In genomic region chr14:60709192-60709591, GRCm38 (mm10) we compare ENCODE assay signal across 12 mouse cellular contexts. TPM values are rescaled to one million over a fixed set of nuclear protein-coding genes. Genes with fewer than 3 reads are reported as not detected.
A peak's percentile ranks its signal among the peaks of the same experiment; 100 is the strongest.
DNase-seq lines count a peak whose midpoint lies in the region; ATAC-seq and TF ChIP-seq lines count a peak whose summit lies in the region.
"Had no signal": no experiment of that assay in that cellular context is flagged by ENCODE, and none has a peak within 500 bp of the region (broad histone marks: within the 10 kb centered on the region; RNA-seq: fewer than 3 reads in every experiment).

No protein-coding gene starts in this region.

- H3K27me3 ChIP-seq in heart, embryonic 16.5 days (ENCODE audit: control insufficient read depth, insufficient read depth, low read length), result no peaks in the 10 kb centered on the region
- no peaks in the 10 kb centered on the region for H3K27me3 ChIP-seq in spleen, adult 2 months (ENCODE audit: control insufficient read depth, insufficient read depth, low read length)
- H3K27me3 ChIP-seq in kidney, adult 2 months (replicated peaks; ENCODE audit: control insufficient read depth, insufficient read depth, low read length), result no peaks in the 10 kb centered on the region
- no peaks in the 10 kb centered on the region for H3K27me3 ChIP-seq in cerebellum, adult 2 months (ENCODE audit: control insufficient read depth, insufficient read depth, low read length)
- H3K27me3 ChIP-seq in intestine, postnatal 0 days (replicated peaks; ENCODE audit: control insufficient read depth, insufficient read depth, low read length), result no peaks in the 10 kb centered on the region
- H3K27me3 ChIP-seq: stomach, embryonic 15.5 days had no signal

- 38% methylated on average over 11 of the region's 11 CpGs for WGBS in heart, embryonic 16.5 days
- WGBS in spleen, adult 2 months, result 13% methylated on average over 11 of the region's 11 CpGs
- WGBS in kidney, adult 2 months, result 66% methylated on average over 11 of the region's 11 CpGs
- 84% methylated on average over 11 of the region's 11 CpGs for WGBS in cerebellum, adult 2 months
- 56% methylated on average over 11 of the region's 11 CpGs for WGBS in intestine, postnatal 0 days

- H3K27ac ChIP-seq in heart, embryonic 16.5 days (ENCODE audit: low read length), result peak overlapping the region; percentile 53
- peak overlapping the region; percentile 69 for H3K27ac ChIP-seq in spleen, adult 2 months (ENCODE audit: insufficient read depth, low read length)
- H3K27ac ChIP-seq in kidney, adult 2 months (ENCODE audit: insufficient read depth, low read depth, low read length), result no peak overlapping the region
- H3K27ac ChIP-seq in cerebellum, adult 2 months (ENCODE audit: insufficient read depth, low read length), result no peak overlapping the region
- no peak overlapping the region for H3K27ac ChIP-seq in intestine, postnatal 0 days (ENCODE audit: low read depth, low read length)
- H3K27ac ChIP-seq: stomach, embryonic 15.5 days had no signal

- H3K9me3 ChIP-seq in heart, embryonic 16.5 days (replicated peaks; ENCODE audit: control insufficient read depth, low read length), result no peaks in the 10 kb centered on the region
- H3K9me3 ChIP-seq in intestine, postnatal 0 days (ENCODE audit: control insufficient read depth), result no peaks in the 10 kb centered on the region
- H3K9me3 ChIP-seq: stomach, embryonic 15.5 days had no signal

- TF ChIP-seq POLR2A in spleen, adult 2 months (IDR thresholded peaks at IDR 0.05; ENCODE audit: low read depth, low read length), result peak; percentile 15; the same call in 1 of the 2 replicates
- no peak for TF ChIP-seq POLR2A in kidney, adult 2 months (IDR thresholded peaks at IDR 0.05; ENCODE audit: low read depth, low read length)
- no peak for TF ChIP-seq POLR2A in cerebellum, adult 2 months (IDR thresholded peaks at IDR 0.05; ENCODE audit: borderline replicate concordance, insufficient read depth, low read length)

- no peak overlapping the region; the same call in 1 of the 2 replicates for H3K9ac ChIP-seq in heart, embryonic 16.5 days (ENCODE audit: low read length)
- H3K9ac ChIP-seq in intestine, postnatal 0 days (ENCODE audit: low read depth, low read length), result no peak overlapping the region
- H3K9ac ChIP-seq: stomach, embryonic 15.5 days had no signal

- TF ChIP-seq CTCF in spleen, adult 2 months (IDR thresholded peaks at IDR 0.05; ENCODE audit: extremely low read depth, insufficient read depth, insufficient read length, insufficient replicate concordance), result no peak
- TF ChIP-seq CTCF in kidney, adult 2 months (conservative IDR thresholded peaks at IDR 0.05; ENCODE audit: insufficient read depth, insufficient read length, low read depth, low read length), result no peak
- no peak for TF ChIP-seq CTCF in cerebellum, adult 2 months (IDR thresholded peaks at IDR 0.05; ENCODE audit: borderline replicate concordance, insufficient read depth, low read depth, low read length)
- no peak for TF ChIP-seq CTCF in intestine, postnatal 0 days (IDR thresholded peaks at IDR 0.05; ENCODE audit: low read depth)

- peak; percentile 46; the same call in 1 of the 2 replicates for ATAC-seq in heart, embryonic 16.5 days (replicated peaks; ENCODE audit: extremely low read depth, insufficient read depth, low FRiP score)
- ATAC-seq in granulocyte monocyte progenitor cell, adult 5-6 weeks (replicated peaks; ENCODE audit: poor library complexity, severe bottlenecking), result peak; percentile 65
- ATAC-seq in intestine, postnatal 0 days, result no peak

- no peak overlapping the region for H3K4me2 ChIP-seq in heart, embryonic 16.5 days (ENCODE audit: low read depth, low read length)
- no peak overlapping the region for H3K4me2 ChIP-seq in intestine, postnatal 0 days (replicated peaks; ENCODE audit: low read depth)
- H3K4me2 ChIP-seq: midbrain, embryonic 11.5 days; stomach, embryonic 15.5 days had no signal

- no peak for DNase-seq in heart, adult 8-10 months (ENCODE audit: low spot score)
- DNase-seq in CD8-positive naive resting alpha-beta T cell, adult 2 months (ENCODE audit: low read depth in 2 of 2, low spot score in 2 of 2), result peak; percentile 65 to 70
- peak in 1 of 2 experiments; percentile 66 for DNase-seq in spleen, adult 2 months (ENCODE audit: low read depth in 1 of 2, low spot score in 2 of 2)
- DNase-seq in kidney, adult 2 months, result no peak
- DNase-seq in cerebellum, adult 2 months, result no peak
- DNase-seq: adrenal gland, postnatal 14 days had no signal

- H3K4me1 ChIP-seq in heart, embryonic 16.5 days (ENCODE audit: control insufficient read depth, insufficient read depth, low read length), result peaks cover 25% of the 10 kb centered on the region
- peaks cover 16% of the 10 kb centered on the region; the same call in 1 of the 2 replicates for H3K4me1 ChIP-seq in spleen, adult 2 months (ENCODE audit: control insufficient read depth, insufficient read depth, insufficient read length)
- peaks cover 4% of the 10 kb centered on the region; the same call in 1 of the 2 replicates for H3K4me1 ChIP-seq in kidney, adult 2 months (ENCODE audit: control insufficient read depth, insufficient read depth, low read length)
- H3K4me1 ChIP-seq in cerebellum, adult 2 months (ENCODE audit: control insufficient read depth, insufficient read depth, low read length), result peaks cover 19% of the 10 kb centered on the region
- 0 out of 2 replicates have a peak, but pooled peaks cover 3% of the 10 kb centered on the region for H3K4me1 ChIP-seq in intestine, postnatal 0 days (replicated peaks; ENCODE audit: control insufficient read depth, insufficient read depth, low read length)

- H3K4me3 ChIP-seq in heart, embryonic 16.5 days (ENCODE audit: low read length), result peak overlapping the region; percentile 36
- H3K4me3 ChIP-seq in spleen, adult 2 months (ENCODE audit: extremely low read depth, insufficient read depth, insufficient read length), result peak overlapping the region; percentile 51
- H3K4me3 ChIP-seq in kidney, adult 2 months (ENCODE audit: insufficient read depth, low read depth, low read length), result no peak overlapping the region
- H3K4me3 ChIP-seq in cerebellum, adult 2 months (replicated peaks; ENCODE audit: insufficient read depth, low read depth, low read length), result no peak overlapping the region
- no peak overlapping the region for H3K4me3 ChIP-seq in intestine, postnatal 0 days (ENCODE audit: low read depth, low read length)
- H3K4me3 ChIP-seq: stomach, embryonic 15.5 days had no signal

- no peaks in the 10 kb centered on the region for H3K36me3 ChIP-seq in heart, embryonic 16.5 days (ENCODE audit: control insufficient read depth, insufficient read depth)
- no peaks in the 10 kb centered on the region; the same call in 1 of the 2 replicates for H3K36me3 ChIP-seq in spleen, adult 2 months (ENCODE audit: control insufficient read depth, insufficient read depth, low read length)
- H3K36me3 ChIP-seq in kidney, adult 2 months (ENCODE audit: control insufficient read depth, insufficient read depth, low read length), result no peaks in the 10 kb centered on the region; the same call in 1 of the 2 replicates
- peaks cover 37% of the 10 kb centered on the region for H3K36me3 ChIP-seq in intestine, postnatal 0 days (ENCODE audit: control insufficient read depth, insufficient read depth)
- H3K36me3 ChIP-seq: stomach, embryonic 15.5 days had no signal

RNA-seq across cellular contexts. Expression of gene C1qtnf9, which starts 58.7 kb away (rescaled TPM):
- 3.7 and 4.0 TPM in 2 replicates for polyA plus RNA-seq in heart, embryonic 16.5 days (2015; fragmentation: Nextera tagmentation; extraction: Ambion mirVana)
- total RNA-seq in heart, adult 8-10 months (2022), result 10 to 100 TPM; 39.4 to 49.7 (median 43.6) TPM
- total RNA-seq in granulocyte monocyte progenitor cell, adult 5-6 weeks (2014; fragmentation: Nextera tagmentation), result not detected in 2 replicates
- total RNA-seq in granulocyte monocyte progenitor cell, adult 5-6 weeks (2017), result not detected in 2 replicates
- 0.23 and 0.31 TPM in 2 replicates for polyA plus RNA-seq in spleen, adult 2 months (2012; rRNA removed)
- 1.4 and 2.0 TPM in 2 replicates for polyA plus RNA-seq in kidney, adult 2 months (2012; rRNA removed)
- polyA plus RNA-seq in cerebellum, adult 2 months (2012; rRNA removed), result 0.27 and 0.34 TPM in 2 replicates
- polyA plus RNA-seq in intestine, postnatal 0 days (2015; fragmentation: Nextera tagmentation; extraction: Ambion mirVana), result 1.4 and 1.6 TPM in 2 replicates
- total RNA-seq: left cerebral cortex, postnatal 10 days had no signal
- polyA plus RNA-seq: midbrain, embryonic 11.5 days had no signal

Comparison
In these comparisons a context has a peak if more than half of its experiments do, and no peak if none do; other contexts are left out.
1. H3K27ac ChIP-seq: peak in heart, embryonic 16.5 days (single experiment) and spleen, adult 2 months (single experiment); none in kidney, adult 2 months (single experiment), cerebellum, adult 2 months (single experiment) and intestine, postnatal 0 days (single experiment).
2. H3K4me3 ChIP-seq: peak in heart, embryonic 16.5 days (single experiment) and spleen, adult 2 months (single experiment); none in kidney, adult 2 months (single experiment), cerebellum, adult 2 months (single experiment) and intestine, postnatal 0 days (single experiment).
3. DNase-seq: peak in CD8-positive naive resting alpha-beta T cell, adult 2 months (2 of 2); none in heart, adult 8-10 months (single experiment), kidney, adult 2 months (single experiment) and cerebellum, adult 2 months (0 of 2).